Mouse (Mus musculus) lung, postnatal 10 days (tissue): ENCODE results near the gene Btla.

Experiments
- DNase-seq: peaks from one replicate; pipeline ENCODE4 v3.0.0; 2021

Gene Btla

GRCm38 (mm10) chr16:45223648-45224388 lies at the start of gene Btla:
Gene Btla (plus strand): TSS chr16:45224315.
- DNase-seq = peak; percentile 13

- DNase-seq = no peak
These were observed 45.6 kb upstream of the Btla start for GRCm38 (mm10) chr16:45178552-45178951.

GRCm38 (mm10) chr16:45181824-45182223 lies 42.3 kb upstream of the Btla start:
- no peak for DNase-seq

GRCm38 (mm10) chr16:45192613-45193012 lies 31.5 kb upstream of the Btla start:
- peak; percentile 84 for DNase-seq

- DNase-seq = peak; percentile 83
These were observed 27.3 kb upstream of the Btla start for GRCm38 (mm10) chr16:45196816-45197215.

- DNase-seq = no peak
These were observed 22.7 kb upstream of the Btla start for GRCm38 (mm10) chr16:45201395-45201794.

- DNase-seq = no peak
These were observed 19.7 kb upstream of the Btla start for GRCm38 (mm10) chr16:45204438-45204837.

GRCm38 (mm10) chr16:45204859-45205670 lies 19.1 kb upstream of the Btla start:
- DNase-seq = no peak

GRCm38 (mm10) chr16:45222016-45222415 lies 2.1 kb upstream of the Btla start:
- DNase-seq = no peak

- no peak for DNase-seq
These were observed 1.3 kb upstream of the Btla start for GRCm38 (mm10) chr16:45222771-45223170.

- no peak for DNase-seq
These were observed 405 bp downstream of the Btla start for GRCm38 (mm10) chr16:45224431-45225008.

GRCm38 (mm10) chr16:45227002-45227401 lies 2.9 kb downstream of the Btla start:
- no peak for DNase-seq

- no peak for DNase-seq
These were observed 7.2 kb downstream of the Btla start for GRCm38 (mm10) chr16:45231296-45231695.

- DNase-seq = no peak
These were observed 8.9 kb downstream of the Btla start for GRCm38 (mm10) chr16:45233007-45233406.

GRCm38 (mm10) chr16:45242700-45243099 lies 18.6 kb downstream of the Btla start:
- no peak for DNase-seq

- DNase-seq = no peak
These were observed 20.9 kb downstream of the Btla start for GRCm38 (mm10) chr16:45244930-45245472.

- no peak for DNase-seq
These were observed 25.6 kb downstream of the Btla start for GRCm38 (mm10) chr16:45249761-45250160.

GRCm38 (mm10) chr16:45250317-45250716 lies 26.2 kb downstream of the Btla start:
- DNase-seq = no peak

- no peak for DNase-seq
These were observed 27.8 kb downstream of the Btla start for GRCm38 (mm10) chr16:45251773-45252413.

- no peak for DNase-seq
These were observed 31.2 kb downstream of the Btla start for GRCm38 (mm10) chr16:45255183-45255861.

- no peak for DNase-seq
These were observed 32.8 kb downstream of the Btla start for GRCm38 (mm10) chr16:45256895-45257294.

GRCm38 (mm10) chr16:45257567-45257966 lies 33.5 kb downstream of the Btla start:
- DNase-seq = no peak
